Mouse (Mus musculus) Muller cell, postnatal 12 days (primary cell): ENCODE measurements at regions not wholly inside any gene's neighbourhood (a gene's known extent, or its start where the extent isn't known, plus 50 kb on each side); places are given as distances from the start of the nearest gene placed in this dataset.

Experiments used
- DNase-seq: peaks from one replicate; pipeline ENCODE4 v3.0.0-alpha.2; 2015; ENCODE audit errors: inconsistent ontology term

GRCm38 (mm10) chr2:50833791-50834190 is 315.1 kb downstream of the Rnd3 start:
- no peak for DNase-seq

- peak; percentile 73 for DNase-seq
Measured at GRCm38 (mm10) chr2:50832471-50832870, 316.4 kb downstream of the Rnd3 start.

GRCm38 (mm10) chr2:50830056-50830720 is 318.7 kb downstream of the Rnd3 start:
- DNase-seq: no peak

GRCm38 (mm10) chr2:50827097-50827496 is 321.8 kb downstream of the Rnd3 start:
- no peak for DNase-seq

- no peak for DNase-seq
Measured at GRCm38 (mm10) chr2:50826537-50826936, 322.4 kb downstream of the Rnd3 start.

- no peak for DNase-seq
Measured at GRCm38 (mm10) chr2:50825626-50826025, 323.3 kb downstream of the Rnd3 start.

GRCm38 (mm10) chr2:50824782-50825181 is 324.1 kb downstream of the Rnd3 start:
- peak; percentile 62 for DNase-seq

- peak; percentile 51 for DNase-seq
Measured at GRCm38 (mm10) chr2:50822738-50823137, 326.2 kb downstream of the Rnd3 start.

GRCm38 (mm10) chr2:50819305-50819665 is 329.6 kb downstream of the Rnd3 start:
- DNase-seq: no peak

GRCm38 (mm10) chr2:50818557-50819304 is 330.2 kb downstream of the Rnd3 start:
- DNase-seq: no peak

- no peak for DNase-seq
Measured at GRCm38 (mm10) chr2:50816364-50816763, 332.5 kb downstream of the Rnd3 start.

GRCm38 (mm10) chr2:50815541-50815940 is 333.4 kb downstream of the Rnd3 start:
- DNase-seq: no peak

GRCm38 (mm10) chr2:50813568-50814461 is 335.1 kb downstream of the Rnd3 start:
- DNase-seq: no peak

- peak; percentile 71 for DNase-seq
Measured at GRCm38 (mm10) chr2:50812296-50812695, 336.6 kb downstream of the Rnd3 start.

GRCm38 (mm10) chr2:50810336-50811066 is 338.4 kb downstream of the Rnd3 start:
- DNase-seq: peak; percentile 61

- DNase-seq: no peak
Measured at GRCm38 (mm10) chr2:50809823-50810222, 339.1 kb downstream of the Rnd3 start.

- DNase-seq: no peak
Measured at GRCm38 (mm10) chr2:50807162-50807960, 341.6 kb downstream of the Rnd3 start.

- peak; percentile 63 for DNase-seq
Measured at GRCm38 (mm10) chr2:50805645-50806044, 343.3 kb downstream of the Rnd3 start.

- DNase-seq: no peak
Measured at GRCm38 (mm10) chr2:50796087-50796486, 352.8 kb downstream of the Rnd3 start.

- peak; percentile 88 for DNase-seq
Measured at GRCm38 (mm10) chr2:50793616-50794015, 355.3 kb downstream of the Rnd3 start.

- DNase-seq: no peak
Measured at GRCm38 (mm10) chr2:50793067-50793466, 355.8 kb downstream of the Rnd3 start.
